Mouse (Mus musculus) A20 (cell line): Measurements from ENCODE around the gene Stra6l.

ENCODE experiments used
- DNase-seq: peaks from one replicate; pipeline ENCODE4 v3.0.0-alpha.2; 2011; ENCODE audit warnings: low read depth, low spot score

Stra6l gene

DNA sequence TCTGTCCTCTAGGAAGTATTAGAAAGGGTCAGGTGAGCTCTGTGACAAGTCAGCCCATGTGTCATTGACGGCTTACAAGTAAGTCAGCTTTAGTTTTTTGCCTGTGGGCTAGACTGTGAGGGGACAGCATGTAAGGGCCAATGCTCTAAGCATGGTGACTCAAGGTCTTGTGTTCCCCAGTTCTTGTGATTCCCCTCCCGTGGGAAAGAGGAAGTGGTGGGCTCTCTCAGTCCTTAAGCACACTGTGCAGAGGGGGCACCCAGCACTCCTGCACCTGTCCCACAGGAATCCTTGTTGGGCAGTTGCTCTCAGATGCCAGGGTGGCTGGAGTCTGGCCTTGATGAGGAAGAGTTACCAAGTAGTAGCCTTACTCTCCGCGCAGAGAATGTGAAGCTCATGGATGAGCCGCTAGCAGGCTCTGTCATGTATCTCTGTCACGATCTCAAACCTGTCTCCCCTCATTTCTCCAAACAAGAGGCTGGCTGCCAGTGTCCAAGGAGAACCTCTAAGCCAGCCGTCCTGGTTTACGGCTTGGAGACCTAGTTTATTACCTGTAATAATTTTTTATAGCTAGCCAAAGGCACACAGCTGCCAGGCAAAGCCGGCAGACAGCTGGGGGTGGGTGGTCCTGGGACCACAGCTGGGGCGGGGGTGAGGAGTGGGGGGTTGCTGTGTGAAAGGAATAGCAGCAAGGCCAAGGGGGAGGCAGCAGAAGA, at the start of gene Stra6l:
TSS of gene Stra6l (plus strand) at position 556 of the 716 bp plus-strand sequence.
- no peak for DNase-seq

DNA sequence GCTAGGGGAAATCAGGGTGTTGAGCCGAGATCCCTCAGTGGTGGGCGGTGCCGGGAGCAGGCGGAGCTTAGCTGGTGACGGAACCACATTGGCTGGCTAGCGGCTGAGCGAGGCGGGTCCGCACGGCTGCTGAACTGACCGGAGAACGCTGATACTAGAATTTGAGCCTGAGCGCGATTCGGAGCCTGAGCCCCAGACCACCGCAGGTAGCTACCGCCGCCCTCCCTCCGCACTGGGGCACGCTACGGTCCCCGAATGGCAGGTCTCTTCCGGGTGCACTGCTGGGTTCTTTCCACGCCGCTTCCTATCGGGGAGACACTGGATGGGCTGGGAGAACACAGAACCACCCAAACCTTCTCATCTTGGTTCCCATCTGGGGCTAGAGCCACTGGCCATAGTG, 49.5 kb upstream of the Stra6l start, which contains the start of gene Aldh1b1:
TSS of gene Aldh1b1 (plus strand) at position 59 of the 400 bp plus-strand sequence.
- peak; percentile 43 for DNase-seq

DNA sequence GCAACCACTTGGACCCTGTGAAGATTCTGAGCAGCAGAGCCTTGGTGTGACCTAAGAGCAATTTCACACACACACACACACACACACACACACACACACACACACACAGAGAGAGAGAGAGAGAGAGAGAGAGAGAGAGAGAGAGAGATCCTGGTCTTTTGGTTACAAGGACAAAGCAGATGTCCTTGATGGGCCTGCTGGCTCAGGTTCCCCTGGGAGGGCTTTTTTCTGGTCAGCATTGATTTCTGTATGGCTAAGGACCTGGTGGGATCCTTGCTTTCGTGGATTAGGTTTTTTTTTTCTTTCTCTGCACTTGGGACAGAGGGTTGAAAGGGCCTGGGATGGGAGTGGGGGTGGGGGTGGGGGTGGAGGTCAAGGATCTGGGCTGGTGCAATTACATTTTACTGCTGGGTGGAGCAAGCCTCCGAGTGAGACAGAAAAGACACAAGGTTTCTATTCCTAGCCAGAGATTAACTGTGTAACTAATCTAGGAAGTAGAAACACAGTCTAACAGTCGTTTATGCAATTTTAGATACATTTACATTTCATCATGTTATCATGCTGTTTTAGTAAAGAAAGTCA, 48.4 kb upstream of the Stra6l start:
- no peak for DNase-seq

DNA sequence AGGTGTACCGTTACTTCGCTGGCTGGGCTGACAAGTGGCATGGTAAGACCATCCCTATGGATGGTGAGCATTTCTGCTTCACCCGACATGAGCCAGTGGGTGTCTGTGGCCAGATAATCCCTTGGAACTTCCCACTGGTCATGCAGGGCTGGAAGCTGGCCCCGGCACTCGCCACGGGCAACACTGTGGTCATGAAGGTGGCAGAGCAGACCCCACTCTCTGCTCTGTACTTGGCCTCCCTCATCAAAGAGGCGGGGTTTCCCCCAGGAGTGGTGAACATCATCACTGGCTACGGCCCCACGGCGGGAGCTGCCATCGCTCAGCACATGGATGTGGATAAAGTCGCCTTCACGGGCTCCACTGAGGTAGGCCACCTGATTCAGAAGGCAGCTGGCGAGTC, 45.6 kb upstream of the Stra6l start:
- DNase-seq: no peak

DNA sequence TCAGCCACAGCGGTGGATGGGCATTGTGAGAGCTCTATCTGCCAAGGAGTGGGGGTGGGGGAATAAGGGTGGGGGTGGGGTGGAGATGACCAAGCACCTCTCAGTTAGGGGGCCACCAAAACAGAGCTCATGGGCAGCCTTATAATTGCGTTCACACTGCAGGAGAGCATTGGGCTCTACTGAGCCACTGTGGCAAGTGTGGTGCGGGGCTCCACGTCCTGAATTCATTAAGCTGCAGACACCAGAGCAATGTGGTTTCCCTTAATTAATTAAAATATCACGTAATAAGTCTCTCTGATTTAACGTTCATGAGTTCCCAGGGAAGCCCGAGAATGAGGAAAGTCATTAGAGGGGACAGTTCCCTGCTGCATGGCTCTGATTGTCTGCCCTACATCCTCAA, 40.4 kb upstream of the Stra6l start:
- DNase-seq: no peak

DNA sequence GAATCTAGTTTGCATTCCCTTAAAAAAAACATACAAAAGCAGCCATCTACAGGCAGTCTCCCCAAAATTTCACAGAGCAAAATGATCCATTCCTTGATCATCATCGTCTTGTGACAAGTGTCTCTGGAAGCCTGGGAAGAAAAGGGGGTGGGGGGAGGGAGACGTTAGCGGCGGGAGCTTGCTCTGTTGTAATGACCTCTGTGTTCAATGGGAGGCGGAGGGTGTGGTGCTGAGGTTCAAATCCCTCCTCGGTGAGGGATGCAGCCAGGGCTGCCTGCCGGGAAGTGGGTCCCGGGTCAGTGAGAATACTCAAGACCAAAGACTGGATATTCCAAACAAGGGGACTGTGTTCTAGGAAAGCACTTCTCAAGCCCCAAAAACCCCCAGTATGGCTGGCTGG, 37.2 kb upstream of the Stra6l start:
- no peak for DNase-seq

DNA sequence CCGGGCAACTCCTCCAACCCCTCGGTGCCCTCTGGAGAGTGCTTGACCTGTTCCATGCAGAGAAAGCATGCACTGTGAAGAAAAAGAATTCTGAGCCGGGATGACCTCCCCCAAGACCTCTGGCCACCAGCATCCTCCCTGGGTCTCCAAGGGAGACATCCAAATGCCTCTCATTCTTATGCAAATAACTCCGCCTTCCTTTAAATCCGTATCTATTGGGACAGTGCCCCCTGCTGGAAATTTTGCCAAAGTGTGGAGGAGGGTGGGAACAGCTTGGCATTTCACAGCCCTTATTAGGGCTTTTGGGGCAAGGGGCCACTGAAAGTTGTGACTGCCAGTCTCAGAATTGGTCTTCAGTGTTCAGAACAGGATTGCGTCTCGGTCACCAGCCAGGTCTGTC, 32.9 kb upstream of the Stra6l start:
- DNase-seq: no peak

DNA sequence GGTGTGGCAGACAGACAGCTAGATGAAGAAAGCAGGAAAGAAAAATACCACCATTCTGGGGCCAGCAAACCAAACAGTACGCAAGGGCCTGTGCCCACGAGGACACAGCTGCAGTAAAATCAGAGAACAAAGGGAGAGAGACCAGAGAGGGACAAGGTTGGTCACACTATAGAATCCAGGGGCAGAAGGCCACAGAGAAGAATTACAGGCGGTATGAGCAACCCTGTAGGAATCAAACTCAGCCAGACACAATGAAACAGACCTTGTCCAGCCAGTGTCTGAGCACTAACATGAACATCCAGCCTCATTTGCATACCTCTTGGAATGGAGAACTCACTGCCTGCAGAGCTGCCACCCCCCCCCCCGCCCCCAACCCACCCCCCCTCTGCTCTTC, 29.7 kb upstream of the Stra6l start:
- DNase-seq: no peak

DNA sequence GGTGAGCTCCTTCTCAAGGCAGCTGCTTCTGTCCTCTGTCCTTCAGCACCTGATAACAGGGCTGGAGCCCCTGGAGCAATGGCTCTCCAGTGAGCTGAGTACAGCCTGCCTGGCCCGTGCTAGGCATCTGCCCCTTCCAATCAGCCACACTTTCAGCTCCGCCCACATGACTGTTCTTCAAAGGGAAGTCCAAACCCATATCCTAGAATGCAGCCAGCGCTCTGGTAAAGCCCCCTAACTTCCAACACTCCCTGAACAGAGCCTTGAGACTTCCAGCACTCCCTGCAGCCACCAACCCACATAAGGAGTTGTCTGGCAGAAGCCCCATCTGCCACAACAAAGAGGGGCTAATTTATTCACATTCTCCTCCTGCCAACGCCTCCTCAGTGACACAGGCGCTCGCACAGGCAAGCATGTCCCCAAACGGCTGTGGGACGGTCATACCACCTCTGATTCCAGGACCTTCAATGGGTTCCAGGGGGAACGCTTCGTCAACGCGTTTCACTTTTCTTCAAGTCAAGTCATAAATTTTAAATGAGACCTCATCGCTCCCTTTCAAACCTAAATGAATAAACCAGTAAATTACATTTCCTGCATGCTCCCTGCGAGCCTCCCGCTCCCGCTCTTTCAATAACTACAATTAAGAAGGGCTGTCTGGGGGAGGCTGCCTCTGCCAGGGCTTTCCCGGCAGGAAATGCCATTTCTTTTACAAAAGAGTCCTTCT, 29.1 kb upstream of the Stra6l start:
- no peak for DNase-seq

DNA sequence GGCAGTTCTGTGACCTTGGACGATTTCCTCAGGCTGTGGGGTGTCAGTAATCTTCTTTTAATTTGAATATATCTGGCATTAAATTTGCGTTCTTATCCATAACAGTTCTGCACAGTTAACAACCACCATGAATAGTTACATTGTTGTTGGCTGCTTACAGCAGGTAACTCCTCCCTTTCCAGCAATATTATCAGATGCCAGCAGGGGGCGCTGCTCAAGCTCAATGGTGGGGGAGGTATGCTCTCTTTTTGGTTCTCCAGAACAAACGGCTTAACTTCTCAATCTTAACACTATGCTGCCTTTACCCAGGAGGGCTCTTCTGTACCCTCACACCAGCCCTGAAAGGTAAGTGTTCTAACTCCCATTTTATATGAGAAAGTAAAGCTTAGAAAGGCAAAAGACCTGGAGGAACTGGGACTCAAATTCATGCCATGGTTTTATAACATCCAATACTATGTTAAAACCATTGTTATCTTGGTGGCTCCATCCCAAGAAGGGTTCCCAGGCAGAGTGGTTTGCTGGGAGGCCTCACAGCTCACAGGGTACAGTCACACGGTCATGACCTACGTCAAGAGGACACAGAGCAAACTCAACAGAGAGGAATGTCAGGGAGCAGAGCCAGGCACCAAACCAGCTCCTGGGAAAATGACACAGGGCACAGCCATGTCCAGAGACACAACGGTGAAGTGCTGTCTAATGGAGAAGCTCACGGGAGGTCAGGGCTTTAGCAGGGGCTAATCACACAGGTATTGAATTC, 28.2 kb upstream of the Stra6l start:
- DNase-seq: peak; percentile 58

DNA sequence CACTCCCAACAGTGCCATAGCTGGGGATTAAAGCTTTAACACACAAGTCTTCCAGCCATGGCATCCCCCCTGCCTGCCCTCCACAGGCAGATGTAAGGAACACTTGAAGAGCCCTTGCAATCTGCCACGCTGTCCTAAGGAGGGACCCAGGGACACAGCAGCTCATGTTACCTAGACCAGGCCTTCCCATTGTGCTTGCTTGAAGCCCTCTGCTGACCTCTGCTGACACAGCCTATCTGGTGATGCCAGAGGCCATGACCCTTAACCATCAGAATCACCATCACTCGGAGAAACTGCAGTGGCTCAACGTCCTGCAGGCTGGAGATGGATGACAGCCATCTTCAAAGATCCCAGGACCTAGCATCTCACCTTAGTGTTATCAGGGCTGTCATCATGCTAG, 26.5 kb upstream of the Stra6l start:
- DNase-seq: no peak

DNA sequence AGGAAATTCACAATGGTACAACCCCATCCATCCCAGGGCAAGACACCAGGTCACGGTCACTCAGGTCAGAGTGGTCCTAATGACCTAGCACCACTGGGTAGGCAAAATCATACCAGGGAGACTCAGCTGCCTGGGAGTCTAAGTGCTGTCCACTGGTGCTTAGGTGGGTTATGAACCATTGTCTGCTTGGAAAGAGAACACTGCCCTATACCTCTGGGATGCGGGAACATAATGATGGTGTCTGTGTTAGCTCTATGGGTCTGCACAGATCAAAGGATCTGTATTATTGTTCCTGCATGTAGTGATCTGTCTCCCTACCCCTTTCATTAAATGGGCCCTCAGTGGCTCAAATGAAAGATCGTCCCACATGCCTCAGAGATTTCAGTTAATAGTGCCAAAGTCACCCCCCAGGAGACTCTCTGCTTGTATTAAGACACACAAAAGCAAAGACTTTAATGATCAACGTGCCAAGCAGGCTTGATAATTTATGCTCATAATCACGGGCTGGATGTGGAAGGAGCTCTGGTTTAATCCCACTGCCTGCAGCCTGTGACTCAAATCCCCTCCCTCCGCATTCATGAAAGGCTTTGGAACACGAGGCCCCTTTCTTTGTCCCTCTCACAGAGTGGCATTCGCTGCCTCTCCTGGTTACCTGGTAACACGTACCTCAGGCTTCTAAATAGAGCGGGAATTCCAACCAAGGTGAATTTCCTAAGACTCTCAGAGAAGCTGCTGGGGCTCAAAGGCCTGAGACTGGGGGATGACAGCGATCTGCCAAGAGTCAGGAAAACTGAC, 25.5 kb upstream of the Stra6l start:
- DNase-seq: no peak

DNA sequence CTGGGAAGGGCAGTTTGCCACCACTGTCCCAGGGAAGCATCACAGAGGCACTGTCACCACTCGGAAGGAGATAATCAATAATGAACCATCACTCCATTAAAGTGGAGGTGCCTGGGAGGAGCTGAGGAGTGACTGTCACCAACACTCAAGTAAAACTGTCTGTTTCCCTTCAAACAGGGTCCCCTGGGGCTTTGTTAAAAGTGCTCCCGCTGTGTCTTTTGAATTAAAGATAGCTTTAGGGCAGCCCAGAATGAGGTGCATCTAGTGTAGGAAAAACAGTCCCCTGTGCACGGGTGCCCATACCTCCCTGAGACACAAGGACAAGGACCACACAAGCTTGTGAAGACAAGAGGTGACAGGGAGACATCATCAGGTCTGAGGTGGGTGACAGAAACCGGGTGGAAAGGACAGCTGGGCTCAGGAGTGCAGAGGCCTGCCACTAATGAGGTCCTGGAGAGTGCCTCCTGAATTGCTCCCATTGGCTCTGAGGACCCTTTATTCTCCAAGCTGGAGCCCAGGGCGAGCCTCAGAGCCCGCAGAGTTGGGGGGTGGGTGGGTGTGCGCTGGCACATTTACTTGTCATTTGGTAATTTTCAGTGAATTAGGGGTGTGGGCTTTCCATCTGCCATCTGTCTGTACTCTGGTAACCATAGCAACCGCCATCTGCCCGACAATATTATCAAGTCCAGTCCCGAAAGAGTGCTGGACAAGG, 24.3 kb upstream of the Stra6l start:
- no peak for DNase-seq

DNA sequence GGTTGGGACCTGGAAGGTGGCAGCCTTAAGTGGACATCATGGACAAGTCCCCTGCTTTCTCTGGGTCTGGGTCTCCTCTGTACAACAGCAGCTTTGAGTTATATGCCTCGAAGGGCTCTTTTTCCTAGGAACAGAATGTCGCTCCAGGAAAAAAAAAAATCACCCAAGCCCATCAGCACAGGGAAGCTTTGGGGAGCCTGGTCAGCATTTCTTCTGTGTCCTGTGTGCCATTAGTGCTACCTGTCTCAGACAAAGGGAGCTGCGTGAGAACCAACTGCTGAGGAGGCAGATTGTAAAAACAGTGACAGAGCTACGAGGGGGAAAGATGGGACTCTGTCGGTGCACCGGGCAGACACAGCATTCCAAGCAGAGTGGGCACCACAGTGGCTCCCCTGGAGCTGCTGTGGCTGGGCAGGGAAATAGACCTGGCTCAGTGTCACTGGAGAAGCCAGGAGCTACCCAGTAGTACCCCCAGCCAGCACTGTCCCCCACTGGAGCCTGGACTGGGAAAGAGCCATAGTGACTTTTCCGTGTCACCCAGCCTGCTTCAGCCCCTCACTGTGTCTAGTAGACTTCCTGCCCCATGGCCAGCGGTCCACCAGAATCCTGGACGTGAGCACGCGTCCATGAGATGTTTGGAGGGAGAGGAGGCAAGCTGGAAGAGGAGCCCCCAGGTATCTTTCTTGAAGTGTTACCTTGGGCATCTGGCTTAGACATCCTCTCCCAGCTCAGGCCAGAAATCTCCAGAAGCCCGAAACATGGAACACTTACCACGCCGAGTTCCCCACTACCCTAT, 23.5 kb upstream of the Stra6l start:
- DNase-seq: no peak

DNA sequence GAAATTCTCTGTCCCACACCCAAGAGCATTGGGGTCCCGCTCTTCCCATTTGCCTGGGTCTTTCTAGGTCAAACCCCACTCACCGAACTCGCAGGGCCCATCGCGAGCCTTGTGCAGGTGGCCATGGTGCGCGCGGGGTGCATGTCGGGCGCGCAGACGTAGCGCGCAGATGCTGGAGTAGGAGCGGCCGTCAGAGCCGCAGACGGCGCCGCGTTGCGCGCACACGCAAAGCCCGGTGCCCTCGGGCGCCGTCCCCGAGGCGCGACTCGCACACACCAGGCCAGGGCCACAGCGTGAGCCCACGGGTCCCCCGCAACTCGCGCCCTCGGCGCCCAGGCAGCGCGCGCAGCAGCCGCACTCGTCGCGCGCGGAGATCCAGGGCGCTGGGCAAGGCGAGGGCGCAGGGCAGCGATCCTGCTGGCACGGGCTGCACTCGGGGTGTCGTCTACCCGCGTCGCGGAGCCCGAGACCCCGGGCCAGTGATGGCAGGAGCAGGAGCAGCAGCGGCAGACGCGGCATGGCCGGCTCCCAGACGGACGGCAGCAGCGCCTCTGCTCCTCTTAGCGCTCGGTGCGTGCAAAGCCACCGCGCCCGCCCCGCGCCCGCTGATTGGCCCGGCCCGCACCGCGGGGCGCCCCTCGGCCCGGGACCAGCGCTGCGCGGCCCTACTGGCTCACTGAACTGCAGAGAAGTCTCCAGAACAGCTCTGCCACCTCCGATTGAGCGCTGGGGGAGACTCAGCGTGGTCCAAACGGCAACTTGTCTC, 22.0 kb upstream of the Stra6l start, which contains the start of gene Igfbpl1:
TSS of gene Igfbpl1 (minus strand) at position 649 of the 766 bp plus-strand sequence.
- no peak for DNase-seq

DNA sequence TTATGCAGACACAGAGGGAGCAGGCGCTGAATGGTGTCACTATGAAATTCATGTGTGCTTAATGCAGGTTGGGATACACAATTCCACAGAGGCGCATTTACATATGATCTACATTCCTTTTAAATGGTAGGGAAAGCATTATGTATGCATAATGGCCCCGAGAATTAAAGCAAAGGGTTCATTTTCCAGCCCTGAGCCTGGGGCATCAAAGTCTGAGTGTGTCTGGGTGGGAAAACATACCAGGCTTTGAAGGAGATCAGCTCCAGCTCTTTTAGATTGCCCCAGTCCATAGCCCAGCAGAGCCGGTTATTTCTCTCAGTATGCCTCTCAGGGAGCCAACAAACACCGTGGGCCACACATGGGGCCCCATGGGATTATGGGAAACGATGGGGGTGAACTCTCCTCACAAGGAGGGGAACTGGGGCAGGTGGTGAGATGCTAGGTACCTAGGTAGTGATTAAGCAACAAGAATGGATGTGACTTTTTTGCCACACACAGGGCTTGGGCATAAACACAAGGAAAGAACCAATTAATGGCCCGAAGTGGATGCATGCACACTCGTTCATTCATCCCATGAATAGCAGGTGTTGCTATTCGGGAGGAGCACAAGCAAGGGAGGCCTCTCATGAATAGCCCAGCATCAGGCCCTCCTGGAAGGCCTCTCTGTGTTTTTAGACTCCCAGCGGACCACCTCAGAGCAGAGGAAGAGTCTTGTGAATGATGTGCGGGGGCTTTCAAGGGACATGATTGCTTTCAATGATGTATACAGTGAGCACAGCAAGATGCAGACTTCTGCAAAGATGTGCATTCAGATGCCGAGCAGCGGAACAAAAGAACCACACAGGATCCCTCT, 18.3 kb upstream of the Stra6l start:
- DNase-seq: no peak

DNA sequence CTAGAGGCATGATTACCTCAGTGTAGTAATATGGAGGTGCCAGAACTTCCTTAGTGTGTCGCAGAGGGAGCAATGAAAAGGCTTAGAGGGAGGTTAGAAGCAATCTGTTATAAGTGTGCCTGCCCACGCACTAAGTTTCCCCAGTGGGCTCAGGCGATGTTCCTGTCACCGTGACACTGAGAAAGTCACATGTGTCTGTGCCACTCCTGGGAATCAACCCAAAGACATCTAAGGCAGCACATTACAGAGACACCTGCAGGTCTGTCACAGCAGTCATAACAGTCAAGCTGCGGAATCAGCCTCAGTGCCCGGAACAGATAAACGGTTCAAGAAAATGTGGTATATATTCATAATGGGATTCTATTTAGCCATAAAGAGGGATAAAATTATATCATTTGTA, 16.5 kb upstream of the Stra6l start:
- DNase-seq: no peak

DNA sequence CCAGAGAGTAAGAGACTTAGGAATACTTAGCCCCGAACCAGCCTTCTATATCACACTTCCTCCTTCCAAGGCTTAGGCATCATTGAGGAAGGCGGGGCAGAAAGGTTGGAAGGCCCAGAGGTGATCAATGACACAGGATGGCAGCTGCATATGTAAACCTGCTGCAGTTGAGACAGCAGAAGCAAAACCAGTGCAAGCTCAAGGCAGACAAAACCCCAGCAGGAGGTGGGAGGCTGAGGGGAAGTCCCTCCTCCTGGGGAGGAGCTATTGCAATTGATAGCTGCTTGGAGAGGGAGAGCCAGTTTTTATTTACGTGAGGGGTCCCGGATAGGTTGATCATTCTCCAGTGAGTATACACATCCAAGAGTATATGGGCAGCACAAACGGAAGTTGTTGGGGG, 15.0 kb upstream of the Stra6l start:
- no peak for DNase-seq
